10 mouse cellular contexts compared by ENCODE assay signal in the genomic region with DNA sequence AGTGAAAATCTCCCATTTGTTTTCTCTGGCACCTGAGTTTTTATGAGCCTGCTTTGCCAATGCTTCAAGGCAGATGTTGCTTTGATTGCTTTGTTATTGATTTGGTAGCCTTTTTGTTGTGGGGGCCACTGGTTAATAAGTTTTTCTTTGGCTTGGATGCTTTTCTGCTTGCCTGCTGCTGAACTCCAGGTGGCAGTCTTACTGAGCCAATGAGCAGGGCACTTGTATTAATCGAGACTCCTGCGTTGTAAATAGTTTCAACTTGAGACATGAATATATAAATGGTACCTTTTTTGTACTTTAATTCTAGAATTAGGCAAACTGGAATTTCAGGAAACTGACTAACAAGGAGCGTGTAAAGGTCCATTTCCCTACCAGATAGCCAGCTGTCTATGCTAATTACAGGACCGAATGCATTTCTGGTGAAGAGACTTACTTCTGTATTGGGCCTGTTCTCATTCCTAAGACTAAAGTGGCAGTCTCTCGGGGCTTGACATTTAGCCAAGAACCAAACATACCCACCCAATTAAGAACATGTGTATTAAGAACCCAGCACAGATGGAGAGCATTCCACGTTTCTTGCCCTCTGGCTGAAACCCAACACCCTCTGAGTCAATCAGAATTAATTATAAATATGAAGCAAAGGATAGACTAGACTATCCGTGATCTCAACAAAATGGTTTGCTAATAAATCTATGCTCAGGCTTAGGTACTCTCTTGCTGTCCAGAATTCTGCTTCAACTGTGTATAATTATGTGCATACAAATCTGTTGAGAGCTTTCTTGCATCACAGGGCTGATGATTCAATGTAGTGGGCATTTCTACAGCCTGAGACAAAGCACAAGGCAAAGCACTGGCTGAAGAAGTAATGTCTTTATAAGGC. TPM values are rescaled to one million over a fixed set of nuclear protein-coding genes. Genes with fewer than 3 reads are reported as not detected.
A peak's percentile ranks its signal among the peaks of the same experiment; 100 is the strongest.
DNase-seq lines count a peak whose midpoint lies in the region; ATAC-seq and TF ChIP-seq lines count a peak whose summit lies in the region.
"Had no signal": no experiment of that assay in that cellular context is flagged by ENCODE, and none has a peak within 500 bp of the region (broad histone marks: within the 10 kb centered on the region; RNA-seq: fewer than 3 reads in every experiment).

No protein-coding gene starts in this region.

- no peak overlapping the region for H3K4me2 ChIP-seq in limb, embryonic 13.5 days (replicated peaks)

- H3K27me3 ChIP-seq in limb, embryonic 13.5 days = no peaks in the 10 kb centered on the region

- peak; percentile 70 for TF ChIP-seq CTCF in gastrocnemius, adult 2 months (IDR thresholded peaks at IDR 0.05)

- H3K27ac ChIP-seq in gastrocnemius, adult 2 months = peak overlapping the region; percentile 83
- peak overlapping the region; percentile 52; the same call in 1 of the 2 replicates for H3K27ac ChIP-seq in limb, embryonic 13.5 days

- peak overlapping the region; percentile 46 for H3K4me3 ChIP-seq in gastrocnemius, adult 2 months
- H3K4me3 ChIP-seq in limb, embryonic 13.5 days = no peak overlapping the region

- H3K9me3 ChIP-seq in limb, embryonic 13.5 days = no peaks in the 10 kb centered on the region
- H3K9me3 ChIP-seq: G1E had no signal

- peaks cover 60% of the 10 kb centered on the region for H3K36me3 ChIP-seq in limb, embryonic 13.5 days

- WGBS in limb, embryonic 13.5 days = 40% methylated on average over 7 of the region's 7 CpGs

- H3K9ac ChIP-seq in limb, embryonic 13.5 days = no peak overlapping the region

- peak; percentile 34 for DNase-seq in gastrocnemius, adult 2 months
- DNase-seq in gastrocnemius, postnatal 4 days (ENCODE audit: low spot score in 2 of 2) = no peak
- DNase-seq in layer of hippocampus, adult 9-10 months (ENCODE audit: low spot score) = peak; percentile 9
- DNase-seq in layer of hippocampus, adult 8-10 months (ENCODE audit: low spot score in 2 of 2) = no peak
- DNase-seq in adipocyte (ENCODE audit: low spot score) = peak; percentile 64
- no peak for DNase-seq in thymus, postnatal 4 days
- DNase-seq in ovary, postnatal 14 days (ENCODE audit: low spot score) = no peak
- DNase-seq: kidney, adult 8-10 months had no signal

- intact Hi-C loops in gastrocnemius, adult 2 months (cut with DNase I) = loop anchor here (5.0 kb wide), 2 partner anchors 75 to 125 kb away; no protein-coding TSS in a partner anchor

- no peak for ATAC-seq in limb, embryonic 13.5 days (ENCODE audit: low FRiP score, low read depth)

- peaks cover 22% of the 10 kb centered on the region for H3K4me1 ChIP-seq in limb, embryonic 13.5 days

RNA-seq across cellular contexts. Expression of a gene that starts 14.6 kb away (rescaled TPM):
- 100 to 1,000 TPM in 1 of 2 experiments, 10 to 100 TPM in 1; 73.7 to 104 TPM for total RNA-seq in gastrocnemius, adult 2 months (2021)
- 100 to 1,000 TPM; 266 to 268 TPM for total RNA-seq in gastrocnemius, postnatal 4 days (2021)
- total RNA-seq in layer of hippocampus, adult 8-10 months (2022) = 10 to 100 TPM; 65.8 to 71.3 (median 69.3) TPM
- 436 and 476 TPM in 2 replicates for polyA plus RNA-seq in limb, embryonic 13.5 days (2015; fragmentation: Nextera tagmentation; extraction: Ambion mirVana)

RNA-seq across cellular contexts. Expression of a gene that starts 25.8 kb away (rescaled TPM):
- under 1 TPM; 0.17 to 0.18 TPM for total RNA-seq in gastrocnemius, adult 2 months (2021)
- total RNA-seq in gastrocnemius, postnatal 4 days (2021) = under 1 TPM; 0.44 to 0.98 TPM
- under 1 TPM in 2 of 4 experiments, not detected in 2; 0.33 to 0.80 TPM for total RNA-seq in layer of hippocampus, adult 8-10 months (2022)
- polyA plus RNA-seq in limb, embryonic 13.5 days (2015; fragmentation: Nextera tagmentation; extraction: Ambion mirVana) = 0.56 and 1.2 TPM in 2 replicates
- polyA plus RNA-seq: G1E had no signal

RNA-seq across cellular contexts. Expression of a gene that starts 33.6 kb away (rescaled TPM):
- total RNA-seq in gastrocnemius, adult 2 months (2021) = 10 to 100 TPM in 1 of 2 experiments, 1 to 10 TPM in 1; 9.6 to 10.5 TPM
- total RNA-seq in gastrocnemius, postnatal 4 days (2021) = 10 to 100 TPM; 20.1 to 28.9 TPM
- 10 to 100 TPM; 77.8 to 87.7 (median 83.6) TPM for total RNA-seq in layer of hippocampus, adult 8-10 months (2022)
- 28.2 and 31.6 TPM in 2 replicates for polyA plus RNA-seq in limb, embryonic 13.5 days (2015; fragmentation: Nextera tagmentation; extraction: Ambion mirVana)

RNA-seq across cellular contexts. Expression of a gene that starts 43.5 kb away (rescaled TPM):
- not detected for total RNA-seq in gastrocnemius, adult 2 months (2021)
- total RNA-seq in gastrocnemius, postnatal 4 days (2021) = not detected
- total RNA-seq in layer of hippocampus, adult 8-10 months (2022) = not detected
- polyA plus RNA-seq in limb, embryonic 13.5 days (2015; fragmentation: Nextera tagmentation; extraction: Ambion mirVana) = 0.14 and 0.20 TPM in 2 replicates
- polyA plus RNA-seq: G1E had no signal

Comparison
In these comparisons a context has a peak if more than half of its experiments do, and no peak if none do; other contexts are left out.
1. DNase-seq: peak in gastrocnemius, adult 2 months (single experiment), layer of hippocampus, adult 9-10 months (single experiment) and adipocyte (single experiment); none in gastrocnemius, postnatal 4 days (0 of 2), layer of hippocampus, adult 8-10 months (0 of 2), thymus, postnatal 4 days (single experiment) and ovary, postnatal 14 days (single experiment).